Mouse (Mus musculus): ENCODE data around the gene Tbc1d2b.

- TF ChIP-seq GATA1 (IDR thresholded peaks at IDR 0.05; ENCODE audit: low read length) (no peak), TAL1 (IDR thresholded peaks at IDR 0.05; ENCODE audit: low read length) (no peak)
Observed at GRCm38 (mm10) chr9:90274516-90274915, 3.9 kb upstream of the Tbc1d2b start.

All from erythroblast, embryonic 14.5 days (primary cell).